Comparison of ENCODE assay signal across 21 mouse cellular contexts in the genomic region with DNA sequence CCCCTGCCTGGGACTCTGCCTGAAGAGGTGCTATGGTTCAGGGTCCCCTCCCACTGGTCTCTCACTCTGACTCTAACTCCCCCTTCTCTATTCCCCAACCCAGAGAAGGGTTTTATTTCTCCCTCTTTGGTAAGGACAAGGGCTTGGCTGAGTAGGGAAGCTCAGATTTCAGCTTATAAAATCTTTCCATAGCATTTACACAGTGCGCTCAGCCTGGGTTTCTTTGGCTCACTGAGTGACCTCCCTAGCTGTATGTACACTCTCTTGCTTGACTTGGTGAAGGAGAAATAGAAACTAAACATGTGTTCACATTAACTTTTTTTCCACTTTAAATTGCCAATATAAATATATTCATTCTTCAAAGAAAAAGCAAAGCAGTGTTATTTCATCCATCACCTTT.
"Had no signal": no experiment of that assay in that cellular context is flagged by ENCODE, and none has a peak within 500 bp of the region (broad histone marks: within the 10 kb centered on the region; RNA-seq: fewer than 3 reads in every experiment).

No protein-coding gene starts in this region.

- ATAC-seq: intestine, postnatal 0 days; liver, embryonic 12.5 days had no signal

- H3K27me3 ChIP-seq: liver, embryonic 12.5 days; liver, embryonic 15.5 days; megakaryocyte, embryonic 14.5 days; midbrain, embryonic 12.5 days; midbrain, embryonic 15.5 days; neural tube, embryonic 12.5 days; neural tube, embryonic 15.5 days had no signal

- H3K9me3 ChIP-seq: liver, embryonic 12.5 days; liver, embryonic 15.5 days; midbrain, embryonic 15.5 days; neural tube, embryonic 15.5 days had no signal

- H3K4me1 ChIP-seq: liver, embryonic 12.5 days; liver, embryonic 15.5 days; megakaryocyte, embryonic 14.5 days; midbrain, embryonic 12.5 days; midbrain, embryonic 15.5 days; neural tube, embryonic 12.5 days; neural tube, embryonic 15.5 days had no signal

- DNase-seq: kidney, adult 2 months; kidney, postnatal 25 days; layer of hippocampus, adult 9-11 months; liver; lung, adult 18-20 months; lung, postnatal 14 days; retina, postnatal 1 day; right cerebral cortex, postnatal 25 days; spleen, adult 18-20 months; thymus, adult 18-20 months; thymus, postnatal 36 days had no signal

- H3K9ac ChIP-seq: liver, embryonic 12.5 days; liver, embryonic 15.5 days; midbrain, embryonic 12.5 days; midbrain, embryonic 15.5 days; neural tube, embryonic 12.5 days; neural tube, embryonic 15.5 days had no signal

- H3K4me3 ChIP-seq: layer of hippocampus, adult 2 months; liver, embryonic 12.5 days; liver, embryonic 15.5 days; megakaryocyte, embryonic 14.5 days; midbrain, embryonic 12.5 days; midbrain, embryonic 15.5 days; neural tube, embryonic 12.5 days; neural tube, embryonic 15.5 days had no signal

- H3K27ac ChIP-seq: kidney, postnatal 0 days; layer of hippocampus, adult 2 months; liver, embryonic 12.5 days; liver, embryonic 15.5 days; midbrain, embryonic 12.5 days; midbrain, embryonic 15.5 days; neural tube, embryonic 12.5 days; neural tube, embryonic 15.5 days had no signal

- H3K4me2 ChIP-seq: liver, embryonic 12.5 days; liver, embryonic 15.5 days; midbrain, embryonic 12.5 days; midbrain, embryonic 15.5 days; neural tube, embryonic 12.5 days; neural tube, embryonic 15.5 days had no signal

- H3K36me3 ChIP-seq: liver, embryonic 12.5 days; liver, embryonic 15.5 days; midbrain, embryonic 12.5 days; midbrain, embryonic 15.5 days; neural tube, embryonic 12.5 days; neural tube, embryonic 15.5 days had no signal
